Mouse (Mus musculus): ENCODE data around the gene Gab3. TPM values are rescaled to one million over a fixed set of nuclear protein-coding genes. Genes with fewer than 3 reads are reported as not detected.

Gene Gab3
- 1 to 10 TPM; 1.9 to 2.8 TPM for total RNA-seq (2021)

GRCm38 (mm10) chrX:75084774-75085508 lies at the start of gene Gab3:
Gene Gab3, minus strand, starts transcription at chrX:75085458.
- intact Hi-C loops (cut with DNase I), result no loop called here
- DNase-seq (ENCODE audit: low spot score in 2 of 2), result peak in 1 of 2 experiments; percentile 59

- DNase-seq (ENCODE audit: low spot score in 2 of 2), result peak; percentile 60 to 73
- intact Hi-C loops (cut with DNase I), result no loop called here
These were observed 45.4 kb upstream of the Gab3 start, which contains the start of gene Mpp1 for GRCm38 (mm10) chrX:75130467-75131160. Gene Mpp1, minus strand, starts transcription at chrX:75131016.

DNA sequence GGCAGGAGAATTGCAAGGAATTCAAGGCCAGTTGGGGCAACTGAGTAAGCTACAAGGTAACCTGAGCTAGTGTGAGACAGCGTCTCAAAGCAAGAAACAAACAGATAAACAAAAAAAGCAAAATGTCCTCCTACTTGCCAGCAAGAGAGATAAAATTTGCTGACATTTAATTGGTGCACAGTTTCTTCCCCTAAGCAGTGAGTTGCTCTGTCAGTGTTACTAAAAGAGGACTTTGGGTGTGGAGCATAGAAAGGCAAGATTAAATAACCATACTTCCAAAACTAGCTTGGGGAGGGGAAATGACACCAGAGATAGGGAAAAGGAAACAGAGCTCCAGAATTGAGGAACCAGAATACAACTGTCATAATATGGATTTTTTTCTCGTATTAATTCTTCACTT lies 44.2 kb upstream of the Gab3 start:
- intact Hi-C loops (cut with DNase I), result loop anchor here (10.0 kb wide), 1 partner anchor 285 kb away; the partner anchor contains the start of genes Brcc3, Cmc4 and Mtcp1
- no peak for DNase-seq (ENCODE audit: low spot score in 2 of 2)

- no peak for DNase-seq (ENCODE audit: low spot score in 2 of 2)
- intact Hi-C loops (cut with DNase I), result loop anchor here (10.0 kb wide), 1 partner anchor 286 kb away; the partner anchor contains the start of genes Brcc3, Cmc4 and Mtcp1
These were observed 43.2 kb upstream of the Gab3 start for GRCm38 (mm10) chrX:75128333-75128980.

- DNase-seq (ENCODE audit: low spot score in 2 of 2), result no peak
- intact Hi-C loops (cut with DNase I), result loop anchor here (10.0 kb wide), 1 partner anchor 288 kb away; the partner anchor contains the start of genes Brcc3, Cmc4 and Mtcp1
These were observed 41.6 kb upstream of the Gab3 start for GRCm38 (mm10) chrX:75126893-75127292.

DNA sequence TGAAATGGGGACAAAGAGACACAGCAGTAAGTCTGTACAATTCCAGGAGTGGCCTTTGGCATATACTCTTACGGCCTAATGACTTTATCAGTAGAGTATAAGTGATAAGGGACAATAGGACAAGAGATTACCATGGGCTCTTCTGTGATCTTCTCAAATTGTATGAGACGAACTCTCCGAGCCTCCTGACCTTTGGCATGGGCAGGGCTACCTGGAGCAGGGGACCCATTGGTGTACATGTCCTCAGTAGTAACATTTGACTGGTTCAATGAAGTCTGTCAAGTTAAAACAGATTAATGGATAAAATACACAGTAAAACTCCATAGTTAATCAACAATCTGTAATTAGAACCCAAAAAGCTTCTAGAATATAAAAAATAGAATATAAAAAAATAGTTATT lies 40.3 kb upstream of the Gab3 start:
- intact Hi-C loops (cut with DNase I), result loop anchor here (10.0 kb wide), 1 partner anchor 289 kb away; the partner anchor contains the start of genes Brcc3, Cmc4 and Mtcp1
- DNase-seq (ENCODE audit: low spot score in 2 of 2), result no peak

- DNase-seq (ENCODE audit: low spot score in 2 of 2), result no peak
- intact Hi-C loops (cut with DNase I), result no loop called here
These were observed 30.3 kb upstream of the Gab3 start for GRCm38 (mm10) chrX:75115550-75115949.

- intact Hi-C loops (cut with DNase I), result loop anchor here (10.0 kb wide), 1 partner anchor 647 kb away; no protein-coding TSS in a partner anchor
These were observed 17.0 kb upstream of the Gab3 start for GRCm38 (mm10) chrX:75102293-75102692.

GRCm38 (mm10) chrX:75098799-75099198 lies 13.5 kb upstream of the Gab3 start:
- intact Hi-C loops (cut with DNase I), result no loop called here
- DNase-seq (ENCODE audit: low spot score in 2 of 2), result no peak

More at GRCm38 (mm10) chrX:75102293-75102692, 17.0 kb upstream of the Gab3 start:
- DNase-seq (ENCODE audit: low spot score in 2 of 2), result no peak

- no peak for DNase-seq (ENCODE audit: low spot score in 2 of 2)
- intact Hi-C loops (cut with DNase I), result no loop called here
These were observed 11.0 kb upstream of the Gab3 start for GRCm38 (mm10) chrX:75096163-75096770.

DNA sequence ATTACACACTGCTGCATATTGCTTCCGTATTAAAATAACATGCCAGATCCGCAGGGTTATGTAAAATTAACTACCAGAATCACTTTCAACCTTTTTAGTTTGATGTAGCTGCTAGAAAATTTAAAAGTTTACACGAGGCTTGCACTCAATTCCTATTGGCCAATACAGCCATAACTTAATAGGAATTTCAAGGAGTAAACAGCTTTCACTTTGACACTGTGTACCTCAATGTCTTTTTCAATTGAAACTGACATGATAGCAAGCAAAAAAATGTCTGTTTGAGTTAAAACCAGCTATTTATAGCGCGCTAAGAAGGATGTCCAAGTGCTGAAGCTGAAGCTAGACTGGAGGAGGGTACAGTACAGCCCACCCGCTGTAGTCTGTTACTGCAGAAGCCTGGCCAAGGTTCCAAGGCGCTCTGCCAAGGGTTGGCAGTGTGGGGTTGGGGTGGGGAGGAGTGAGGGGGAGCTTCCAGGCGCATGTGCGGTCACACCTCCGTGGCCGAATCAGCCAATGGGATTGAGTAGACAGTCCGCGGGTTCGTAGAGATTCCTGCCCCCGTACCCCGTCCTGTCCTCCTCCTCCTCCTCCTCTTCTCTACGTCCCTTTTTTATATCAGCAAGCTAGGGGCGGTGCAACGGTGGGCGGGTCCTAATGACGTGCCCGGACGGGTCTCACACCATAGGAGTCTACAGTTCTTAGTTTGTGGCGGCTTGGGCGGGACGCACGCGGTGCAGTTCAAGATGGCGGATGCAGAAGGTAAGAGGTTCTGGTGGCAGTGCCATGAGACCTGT lies 10.3 kb upstream of the Gab3 start, which contains the start of gene Dkc1:
TSS of gene Dkc1 (plus strand) at position 486 of the 794 bp plus-strand sequence.
- intact Hi-C loops (cut with DNase I), result no loop called here
- peak; percentile 78 to 94 for DNase-seq (ENCODE audit: low spot score in 2 of 2)

DNA sequence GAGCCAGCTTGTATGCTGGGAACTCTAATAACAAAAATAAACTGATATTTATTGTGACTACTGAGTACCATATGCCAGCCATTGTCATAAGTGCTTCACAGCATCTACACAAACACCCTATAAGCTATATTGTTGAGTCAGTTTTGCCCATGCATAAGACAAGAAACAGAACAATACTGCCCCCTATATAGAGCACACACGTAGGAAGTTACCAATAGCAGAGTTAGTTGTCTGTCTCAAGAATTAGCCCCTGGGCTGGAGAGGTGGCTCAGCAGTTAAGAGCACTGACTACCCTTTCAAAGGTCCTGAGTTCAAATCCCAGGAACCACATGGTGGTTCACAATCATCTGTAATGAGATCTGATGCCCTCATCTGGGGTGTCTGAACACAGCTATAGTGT lies 396 bp upstream of the Gab3 start:
- intact Hi-C loops (cut with DNase I), result no loop called here
- DNase-seq (ENCODE audit: low spot score in 2 of 2), result no peak

DNA sequence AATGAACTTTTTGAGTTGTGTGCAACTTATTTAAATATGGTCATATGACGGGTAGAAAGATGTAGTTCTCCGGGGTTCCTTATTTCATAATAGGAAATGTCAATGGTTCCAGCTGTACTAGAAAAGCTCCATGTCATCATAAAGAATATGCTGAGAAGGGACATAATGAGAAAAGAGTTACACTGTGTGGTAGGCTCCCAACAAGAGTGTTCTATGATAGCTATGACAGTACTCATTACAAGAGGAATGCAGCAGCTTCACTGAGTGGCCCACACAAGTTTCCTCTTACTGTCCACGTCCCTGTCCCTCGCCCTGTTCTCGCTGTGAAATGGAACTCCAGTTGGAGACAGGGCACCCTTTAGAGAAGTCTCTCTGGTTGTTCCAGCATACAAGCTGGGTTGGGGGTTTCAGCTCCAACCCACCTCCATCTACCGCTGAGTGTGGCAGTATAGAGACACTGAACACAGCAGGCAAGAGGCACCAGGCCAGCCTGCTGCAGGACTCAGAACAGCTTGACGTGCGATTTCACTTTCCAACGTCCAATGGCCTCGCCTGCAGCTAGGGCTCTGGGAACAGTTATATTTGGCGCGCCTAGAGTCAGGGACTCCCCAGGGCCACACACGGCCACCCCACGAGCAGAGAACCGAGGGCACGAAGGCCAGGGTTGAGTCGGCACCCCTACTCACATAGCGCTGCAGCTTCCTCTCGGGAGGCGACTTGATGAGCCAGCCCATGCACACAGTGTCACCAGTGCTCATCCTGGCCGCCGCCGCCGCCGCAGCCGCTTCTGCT lies 1.1 kb downstream of the Gab3 start:
- DNase-seq (ENCODE audit: low spot score in 2 of 2), result peak; percentile 26 to 30
- intact Hi-C loops (cut with DNase I), result no loop called here

GRCm38 (mm10) chrX:75082351-75082750 lies 2.9 kb downstream of the Gab3 start:
- intact Hi-C loops (cut with DNase I), result no loop called here

DNA sequence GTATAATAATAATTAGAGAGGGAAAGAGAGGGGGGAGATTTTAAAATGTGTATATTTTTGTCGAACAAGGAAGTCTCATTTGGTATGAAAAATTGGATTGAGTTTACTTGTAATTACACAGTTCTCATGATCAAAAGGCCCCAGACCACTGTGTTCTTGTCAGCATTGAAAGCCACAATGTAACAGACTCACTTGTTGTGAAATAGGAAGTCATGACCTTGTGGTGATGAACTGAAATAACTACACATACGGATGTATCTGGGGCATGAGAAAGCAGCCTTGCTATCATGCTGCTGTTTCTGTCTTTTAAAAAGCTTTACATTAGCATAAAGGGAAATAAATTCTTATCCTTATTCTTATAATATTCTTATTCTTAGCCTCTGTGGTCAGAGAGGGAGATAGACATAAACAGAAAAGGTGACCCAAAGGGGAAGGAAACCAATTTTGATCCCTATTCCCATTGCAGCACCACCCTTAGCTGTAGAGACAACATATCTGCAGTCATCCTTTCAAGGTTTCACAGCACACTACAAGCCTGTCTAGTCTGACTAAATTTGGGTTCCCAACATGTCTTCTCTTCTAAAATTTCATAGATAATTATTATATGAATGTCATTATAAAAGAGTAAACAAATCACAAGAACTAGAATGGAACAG lies 29.0 kb downstream of the Gab3 start:
- intact Hi-C loops (cut with DNase I), result no loop called here
- no peak for DNase-seq (ENCODE audit: low spot score in 2 of 2)

More at GRCm38 (mm10) chrX:75082351-75082750, 2.9 kb downstream of the Gab3 start:
- DNase-seq (ENCODE audit: low spot score in 2 of 2), result no peak

DNA sequence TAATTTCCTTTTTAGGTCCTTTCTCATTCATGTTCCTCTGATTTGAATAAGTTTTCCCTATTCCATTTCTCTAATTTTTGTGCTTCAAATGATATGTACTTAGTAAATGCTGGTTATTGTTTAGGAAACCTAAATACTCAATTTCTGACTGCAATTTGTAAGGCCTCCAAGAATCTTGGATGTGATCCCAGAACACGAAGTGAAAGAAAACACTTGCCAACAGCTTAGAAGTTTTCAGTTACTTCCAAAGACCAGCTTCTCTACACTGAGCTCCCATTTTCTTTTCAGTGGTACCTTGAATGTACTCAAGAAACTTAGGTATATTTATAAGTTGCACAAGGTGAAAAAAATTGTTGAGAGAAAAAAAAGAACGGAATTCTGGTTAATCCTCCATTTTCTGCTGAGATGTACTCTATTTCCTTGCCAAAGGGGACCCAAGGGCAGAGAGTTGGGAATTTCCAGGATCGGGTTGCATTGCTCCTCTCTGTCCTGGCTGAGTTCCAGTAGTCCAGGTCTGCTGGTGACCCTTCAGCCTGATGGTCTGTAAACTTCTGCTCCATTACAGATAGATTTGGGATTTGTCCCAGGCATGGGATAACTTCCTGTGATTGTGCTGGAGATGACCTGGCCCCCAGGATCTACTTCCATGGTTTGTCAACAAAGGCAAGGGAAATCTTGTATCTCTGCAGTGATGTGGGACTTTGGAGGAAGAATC lies 38.2 kb downstream of the Gab3 start:
- intact Hi-C loops (cut with DNase I), result no loop called here
- DNase-seq (ENCODE audit: low spot score in 2 of 2), result peak in 1 of 2 experiments; percentile 27

- intact Hi-C loops (cut with DNase I), result no loop called here
- no peak for DNase-seq (ENCODE audit: low spot score in 2 of 2)
These were observed 39.3 kb downstream of the Gab3 start for GRCm38 (mm10) chrX:75045931-75046330.

All from left cerebral cortex, postnatal 25 days (tissue).